Mouse (Mus musculus) 416B (cell line): ENCODE results near the gene Creb3l4.
"Not testable (repeated sequence)": the region's sequence is repeated elsewhere in the genome, so short reads cannot be mapped to it uniquely, and the experiment has no call there.

Source experiments
- DNase-seq: peaks from one replicate; pipeline ENCODE4 v3.0.0; 2011; ENCODE audit warnings: low read depth

Gene Creb3l4

GRCm38 (mm10) chr3:90242984-90243775, at the start of gene Creb3l4:
Gene Creb3l4 (minus strand): TSS chr3:90243512.
- DNase-seq, result no peak

GRCm38 (mm10) chr3:90292345-90293275, 49.3 kb upstream of the Creb3l4 start, which contains the start of gene Gatad2b:
Gene Gatad2b (plus strand): TSS chr3:90293178.
- peak; percentile 100 for DNase-seq

- no peak for DNase-seq
These were observed 48.7 kb upstream of the Creb3l4 start for GRCm38 (mm10) chr3:90291982-90292344.

- peak; percentile 58 for DNase-seq
These were observed 47.3 kb upstream of the Creb3l4 start for GRCm38 (mm10) chr3:90290602-90291001.

GRCm38 (mm10) chr3:90289403-90289802, 46.1 kb upstream of the Creb3l4 start:
- not testable (repeated sequence) for DNase-seq

- DNase-seq, result no peak
These were observed 40.8 kb upstream of the Creb3l4 start for GRCm38 (mm10) chr3:90284150-90284549.

GRCm38 (mm10) chr3:90280708-90281107, 37.4 kb upstream of the Creb3l4 start:
- DNase-seq, result no peak

GRCm38 (mm10) chr3:90279743-90280142, 36.4 kb upstream of the Creb3l4 start:
- no peak for DNase-seq

- no peak for DNase-seq
These were observed 35.9 kb upstream of the Creb3l4 start for GRCm38 (mm10) chr3:90279216-90279615.

GRCm38 (mm10) chr3:90278211-90278610, 34.9 kb upstream of the Creb3l4 start:
- no peak for DNase-seq

- DNase-seq, result no peak
These were observed 34.5 kb upstream of the Creb3l4 start for GRCm38 (mm10) chr3:90277793-90278192.

- no peak for DNase-seq
These were observed 33.5 kb upstream of the Creb3l4 start for GRCm38 (mm10) chr3:90276858-90277257.

GRCm38 (mm10) chr3:90275286-90275685, 32.0 kb upstream of the Creb3l4 start:
- no peak for DNase-seq

- no peak for DNase-seq
These were observed 30.5 kb upstream of the Creb3l4 start for GRCm38 (mm10) chr3:90273855-90274254.

GRCm38 (mm10) chr3:90272170-90272569, 28.9 kb upstream of the Creb3l4 start:
- no peak for DNase-seq

- DNase-seq, result no peak
These were observed 27.5 kb upstream of the Creb3l4 start for GRCm38 (mm10) chr3:90270784-90271183.

GRCm38 (mm10) chr3:90268971-90269370, 25.7 kb upstream of the Creb3l4 start:
- DNase-seq, result no peak

GRCm38 (mm10) chr3:90268190-90268589, 24.9 kb upstream of the Creb3l4 start:
- no peak for DNase-seq

GRCm38 (mm10) chr3:90266901-90267775, 23.8 kb upstream of the Creb3l4 start:
- peak; percentile 44 for DNase-seq

- peak; percentile 87 for DNase-seq
These were observed 22.8 kb upstream of the Creb3l4 start for GRCm38 (mm10) chr3:90265932-90266741.
